Mouse (Mus musculus): ENCODE results near the gene Noa1.

DNA sequence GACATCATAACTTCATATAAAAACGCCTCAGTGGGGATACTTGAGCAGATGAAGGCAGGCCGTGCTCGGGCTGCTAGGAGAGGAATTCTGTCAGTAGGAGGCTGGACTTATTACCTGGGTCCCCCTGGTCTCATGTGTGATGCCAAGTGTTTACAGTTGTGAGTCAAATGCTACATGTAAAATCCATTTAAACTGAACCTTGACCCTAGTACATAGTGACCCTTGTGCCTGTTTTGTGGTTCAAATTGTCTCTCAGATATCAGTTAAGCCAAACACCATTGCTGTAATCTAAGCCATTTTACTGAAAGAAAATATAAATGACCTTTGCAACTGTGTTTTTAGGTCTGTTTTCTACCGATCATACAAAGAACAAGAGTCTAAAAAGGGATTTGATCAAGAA is 30.1 kb upstream of the Noa1 start:
- TF ChIP-seq CTCF (IDR thresholded peaks at IDR 0.05): no peak
- TF ChIP-seq EP300 (IDR thresholded peaks at IDR 0.05): no peak

Measured in lung, postnatal 0 days (tissue).